Mouse (Mus musculus): ENCODE measurements around the gene Eapp. TPM values are rescaled to one million over a fixed set of nuclear protein-coding genes. Genes with fewer than 3 reads are reported as not detected.

Gene Eapp
- polyA plus RNA-seq, 1 experiment from 2014 or later, result 66.0 TPM

DNA sequence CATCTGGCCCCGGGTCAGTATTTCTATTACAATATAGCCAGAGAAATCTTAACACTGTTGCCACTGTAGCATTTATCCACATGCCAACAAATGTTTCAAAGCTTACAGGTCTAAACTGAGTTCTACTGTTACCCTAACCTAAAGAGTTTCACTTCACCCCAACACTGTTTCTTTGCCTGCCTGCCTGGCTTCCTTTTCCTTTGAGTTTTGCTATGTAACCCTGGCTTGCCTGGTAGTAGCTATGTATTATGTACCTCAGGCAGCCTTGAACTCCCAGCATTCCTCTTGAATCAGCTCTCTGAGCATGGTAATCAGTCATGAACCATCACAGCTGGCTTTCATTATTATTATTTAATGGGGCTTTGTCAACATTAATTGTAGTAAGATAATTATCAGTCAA is 41.0 kb downstream of the Eapp start:
- H3K4me3 ChIP-seq (ENCODE audit: low read depth, low read length), result no peak overlapping the region

DNA sequence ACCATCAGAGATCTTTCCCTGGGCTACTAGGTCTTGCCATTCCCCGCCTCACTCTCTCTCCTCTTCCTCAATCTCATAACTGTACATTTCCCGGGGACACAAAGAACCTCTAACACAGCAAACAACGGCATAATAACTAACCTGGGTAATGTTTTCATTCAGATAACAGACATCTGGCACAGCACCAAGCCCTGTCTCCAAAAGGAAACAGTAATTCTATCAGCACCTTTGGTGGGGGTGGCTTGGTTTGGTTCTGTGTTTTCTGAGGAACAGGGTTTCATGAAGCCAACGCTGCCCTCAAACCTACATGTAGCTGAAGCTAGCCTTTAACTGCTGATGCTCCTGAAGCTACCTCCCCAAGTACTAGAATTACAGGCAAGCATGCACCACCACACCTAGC is 41.6 kb downstream of the Eapp start:
- 38% methylated on average over 4 of the region's 4 CpGs for WGBS
- Histone ChIP-seq H3K9me3 (ENCODE audit: control insufficient read depth, low read length) (no peaks in the 10 kb centered on the region), H3K27me3 (ENCODE audit: control insufficient read depth, insufficient read depth, low read length) (no peaks in the 10 kb centered on the region), H3K36me3 (ENCODE audit: control insufficient read depth, insufficient read depth, low read length) (no peaks in the 10 kb centered on the region), H3K4me1 (replicated peaks; ENCODE audit: control insufficient read depth, insufficient read depth) (peaks cover 5% of the 10 kb centered on the region), H3K4me2 (replicated peaks; ENCODE audit: low read depth) (peak overlapping the region; percentile 64), H3K27ac (replicated peaks) (peak overlapping the region; percentile 53), H3K9ac (ENCODE audit: low read length) (no peak overlapping the region), H3K4me3 (ENCODE audit: low read depth, low read length) (no peak overlapping the region)
- peak; percentile 78 for DNase-seq (ENCODE audit: low spot score)
- no peak for TF ChIP-seq CTCF (IDR thresholded peaks at IDR 0.05; ENCODE audit: low read depth)
- TF ChIP-seq EP300 (optimal IDR thresholded peaks at IDR 0.05), result no peak
- ATAC-seq (ENCODE audit: low FRiP score, low TSS enrichment), result no peak; the same call in 1 of the 2 replicates

More for the DNA sequence above, 41.0 kb downstream of the Eapp start:
- TF ChIP-seq EP300 (optimal IDR thresholded peaks at IDR 0.05) (no peak), CTCF (IDR thresholded peaks at IDR 0.05; ENCODE audit: low read depth) (no peak)
- peak overlapping the region; percentile 53 for H3K27ac ChIP-seq (replicated peaks)
- 57% methylated on average over 1 of the region's 1 CpGs for WGBS
- no peak for ATAC-seq (ENCODE audit: low FRiP score, low TSS enrichment)
- H3K27me3 ChIP-seq (ENCODE audit: control insufficient read depth, insufficient read depth, low read length), result no peaks in the 10 kb centered on the region
- H3K4me2 ChIP-seq (replicated peaks; ENCODE audit: low read depth), result peak overlapping the region; percentile 64
- H3K36me3 ChIP-seq (ENCODE audit: control insufficient read depth, insufficient read depth, low read length), result no peaks in the 10 kb centered on the region
- no peaks in the 10 kb centered on the region for H3K9me3 ChIP-seq (ENCODE audit: control insufficient read depth, low read length)
- no peak overlapping the region for H3K9ac ChIP-seq (ENCODE audit: low read length)
- peaks cover 5% of the 10 kb centered on the region for H3K4me1 ChIP-seq (replicated peaks; ENCODE audit: control insufficient read depth, insufficient read depth)
- no peak for DNase-seq (ENCODE audit: low spot score)

DNA sequence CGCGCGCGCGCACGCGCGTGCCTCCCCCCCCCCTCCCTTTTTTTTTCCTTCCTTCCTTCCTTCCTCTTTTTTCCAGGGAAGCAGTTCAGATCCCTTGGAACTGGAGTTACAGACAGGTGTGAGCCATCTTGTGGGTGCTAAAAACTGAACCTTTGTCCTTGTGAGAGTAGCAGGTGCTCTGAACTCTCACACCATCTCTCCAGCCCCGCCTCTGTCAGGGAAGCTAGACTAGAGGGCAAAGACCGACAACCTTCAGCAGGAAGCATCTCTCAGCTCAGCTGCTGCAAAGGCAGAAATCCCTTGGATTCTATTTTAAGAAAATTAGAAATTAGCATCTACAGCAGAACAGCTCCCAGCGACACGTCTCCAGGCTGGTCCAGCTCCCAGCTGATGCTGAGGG is 43.4 kb downstream of the Eapp start:
- H3K4me3 ChIP-seq (ENCODE audit: low read depth, low read length), result no peak overlapping the region
- no peak overlapping the region for H3K9ac ChIP-seq (ENCODE audit: low read length)
- TF ChIP-seq CTCF (IDR thresholded peaks at IDR 0.05; ENCODE audit: low read depth) (no peak), EP300 (optimal IDR thresholded peaks at IDR 0.05) (no peak)
- no peaks in the 10 kb centered on the region for H3K27me3 ChIP-seq (ENCODE audit: control insufficient read depth, insufficient read depth, low read length)
- DNase-seq (ENCODE audit: low spot score) (no peak), ATAC-seq (ENCODE audit: low FRiP score, low TSS enrichment) (no peak)
- H3K4me2 ChIP-seq (replicated peaks; ENCODE audit: low read depth), result no peak overlapping the region
- H3K36me3 ChIP-seq (ENCODE audit: control insufficient read depth, insufficient read depth, low read length), result no peaks in the 10 kb centered on the region
- H3K27ac ChIP-seq (replicated peaks), result no peak overlapping the region
- H3K9me3 ChIP-seq (ENCODE audit: control insufficient read depth, low read length), result no peaks in the 10 kb centered on the region
- WGBS, result 74% methylated on average over 11 of the region's 12 CpGs
- H3K4me1 ChIP-seq (replicated peaks; ENCODE audit: control insufficient read depth, insufficient read depth), result peaks cover 5% of the 10 kb centered on the region

DNA sequence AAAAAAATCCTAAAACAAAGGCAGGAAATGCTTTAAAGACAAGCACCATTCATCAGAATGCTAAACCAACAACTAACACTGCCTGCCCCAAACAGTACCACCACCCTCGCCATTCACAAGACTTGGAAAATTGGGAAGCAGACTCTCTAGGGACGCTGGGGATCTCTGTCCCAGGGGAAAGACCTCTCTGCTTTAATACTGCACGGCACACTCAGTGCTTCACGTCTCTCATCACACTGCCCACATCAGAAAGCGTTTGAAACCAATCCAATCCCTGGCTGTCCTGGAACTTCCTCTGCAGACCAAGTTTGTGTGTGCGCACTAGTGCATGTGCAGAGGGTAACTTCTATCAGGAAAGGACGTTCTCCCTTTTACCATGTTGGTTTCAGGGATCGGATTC is 43.9 kb downstream of the Eapp start:
- Histone ChIP-seq H3K4me3 (ENCODE audit: low read depth, low read length) (no peak overlapping the region), H3K36me3 (ENCODE audit: control insufficient read depth, insufficient read depth, low read length) (no peaks in the 10 kb centered on the region), H3K9me3 (ENCODE audit: control insufficient read depth, low read length) (no peaks in the 10 kb centered on the region), H3K9ac (ENCODE audit: low read length) (no peak overlapping the region), H3K4me2 (replicated peaks; ENCODE audit: low read depth) (no peak overlapping the region), H3K27me3 (ENCODE audit: control insufficient read depth, insufficient read depth, low read length) (no peaks in the 10 kb centered on the region), H3K27ac (replicated peaks) (no peak overlapping the region), H3K4me1 (replicated peaks; ENCODE audit: control insufficient read depth, insufficient read depth) (peaks cover 5% of the 10 kb centered on the region)
- ATAC-seq (ENCODE audit: low FRiP score, low TSS enrichment) (no peak), DNase-seq (ENCODE audit: low spot score) (no peak)
- TF ChIP-seq CTCF (IDR thresholded peaks at IDR 0.05; ENCODE audit: low read depth) (no peak), EP300 (optimal IDR thresholded peaks at IDR 0.05) (no peak)
- 63% methylated on average over 8 of the region's 8 CpGs for WGBS

DNA sequence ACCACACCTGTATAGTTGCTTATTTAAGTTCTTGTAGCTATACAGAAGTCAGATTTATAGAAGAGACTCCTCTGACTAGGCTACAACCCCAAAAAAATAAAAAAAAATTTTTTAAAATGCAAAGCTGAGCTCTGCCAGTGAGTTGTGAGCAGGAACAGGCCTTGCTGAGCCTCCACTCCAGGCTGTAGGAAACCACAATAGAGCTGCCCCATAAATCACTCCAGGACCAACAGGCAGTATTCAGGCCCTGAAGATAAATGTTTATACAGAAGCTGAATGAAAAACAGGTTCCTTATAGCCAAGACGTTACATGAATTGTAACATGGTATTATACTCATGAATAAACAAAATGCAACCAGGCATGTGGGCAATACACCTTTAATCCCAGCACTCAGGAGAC is 44.5 kb downstream of the Eapp start:
- no peak overlapping the region for H3K4me3 ChIP-seq (ENCODE audit: low read depth, low read length)
- DNase-seq (ENCODE audit: low spot score), result no peak
- WGBS, result 8% methylated on average over 1 of the region's 1 CpGs
- H3K9ac ChIP-seq (ENCODE audit: low read length), result no peak overlapping the region
- ATAC-seq (ENCODE audit: low FRiP score, low TSS enrichment), result no peak
- peaks cover 5% of the 10 kb centered on the region for H3K4me1 ChIP-seq (replicated peaks; ENCODE audit: control insufficient read depth, insufficient read depth)
- TF ChIP-seq EP300 (optimal IDR thresholded peaks at IDR 0.05), result no peak
- TF ChIP-seq CTCF (IDR thresholded peaks at IDR 0.05; ENCODE audit: low read depth), result no peak
- H3K27ac ChIP-seq (replicated peaks), result no peak overlapping the region
- no peaks in the 10 kb centered on the region for H3K9me3 ChIP-seq (ENCODE audit: control insufficient read depth, low read length)
- no peaks in the 10 kb centered on the region for H3K27me3 ChIP-seq (ENCODE audit: control insufficient read depth, insufficient read depth, low read length)
- peaks cover 2% of the 10 kb centered on the region; the same call in 1 of the 2 replicates for H3K36me3 ChIP-seq (ENCODE audit: control insufficient read depth, insufficient read depth, low read length)
- no peak overlapping the region for H3K4me2 ChIP-seq (replicated peaks; ENCODE audit: low read depth)

DNA sequence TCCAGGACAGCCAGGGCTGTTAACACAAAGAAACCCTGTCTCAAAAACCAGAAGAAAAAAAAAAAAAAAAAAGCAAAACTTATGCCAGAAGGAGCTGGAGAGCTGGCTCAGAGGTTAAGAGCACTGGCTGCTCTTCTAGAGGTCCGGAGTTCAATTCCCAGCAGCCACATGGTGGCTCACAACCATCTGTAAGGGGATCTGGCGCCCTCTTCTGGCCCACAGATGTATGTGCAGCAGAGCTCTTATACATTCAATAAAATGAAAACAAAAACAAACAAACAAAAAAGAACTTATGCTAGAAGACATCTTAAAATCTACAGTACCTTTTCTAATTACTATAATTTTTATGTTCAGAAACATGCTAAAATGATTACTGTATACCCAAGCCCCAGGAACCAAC is 50.8 kb downstream of the Eapp start:
- Histone ChIP-seq H3K9me3 (ENCODE audit: control insufficient read depth, low read length) (no peaks in the 10 kb centered on the region), H3K36me3 (ENCODE audit: control insufficient read depth, insufficient read depth, low read length) (peaks cover 2% of the 10 kb centered on the region; the same call in 1 of the 2 replicates), H3K9ac (ENCODE audit: low read length) (no peak overlapping the region), H3K4me1 (replicated peaks; ENCODE audit: control insufficient read depth, insufficient read depth) (no peaks in the 10 kb centered on the region), H3K27ac (replicated peaks) (no peak overlapping the region), H3K27me3 (ENCODE audit: control insufficient read depth, insufficient read depth, low read length) (no peaks in the 10 kb centered on the region), H3K4me3 (ENCODE audit: low read depth, low read length) (no peak overlapping the region), H3K4me2 (replicated peaks; ENCODE audit: low read depth) (no peak overlapping the region)
- TF ChIP-seq CTCF (IDR thresholded peaks at IDR 0.05; ENCODE audit: low read depth) (peak; percentile 42), EP300 (optimal IDR thresholded peaks at IDR 0.05) (no peak)
- DNase-seq (ENCODE audit: low spot score) (no peak), ATAC-seq (ENCODE audit: low FRiP score, low TSS enrichment) (no peak)
- WGBS, result 70% methylated on average over 2 of the region's 2 CpGs

All from stomach, postnatal 0 days (tissue).